14 mouse cellular contexts compared by ENCODE assay signal in genomic region chr13:10455323-10455722, GRCm38 (mm10).
DNase-seq lines count a peak whose midpoint lies in the region; ATAC-seq and TF ChIP-seq lines count a peak whose summit lies in the region.
"Had no signal": no experiment of that assay in that cellular context is flagged by ENCODE, and none has a peak within 500 bp of the region (broad histone marks: within the 10 kb centered on the region; RNA-seq: fewer than 3 reads in every experiment).

No protein-coding gene starts in this region.

- H3K36me3 ChIP-seq in kidney, adult 2 months (ENCODE audit: control insufficient read depth, insufficient read depth, low read length), result no peaks in the 10 kb centered on the region
- H3K36me3 ChIP-seq in kidney, embryonic 15.5 days, result no peaks in the 10 kb centered on the region
- H3K36me3 ChIP-seq in midbrain, postnatal 0 days (ENCODE audit: insufficient read depth, low read length), result no peaks in the 10 kb centered on the region
- H3K36me3 ChIP-seq in midbrain, embryonic 11.5 days (ENCODE audit: control insufficient read depth, insufficient read depth, low read length), result no peaks in the 10 kb centered on the region
- no peaks in the 10 kb centered on the region for H3K36me3 ChIP-seq in ES-E14 (ENCODE audit: control insufficient read depth, insufficient read depth, low read length, poor library complexity, severe bottlenecking)
- no peaks in the 10 kb centered on the region for H3K36me3 ChIP-seq in stomach, postnatal 0 days (ENCODE audit: control insufficient read depth, insufficient read depth, low read length)
- no peaks in the 10 kb centered on the region for H3K36me3 ChIP-seq in midbrain, embryonic 14.5 days (ENCODE audit: control insufficient read depth, insufficient read depth, low read length)
- H3K36me3 ChIP-seq: G1E; heart, embryonic 10.5 days; limb, embryonic 10.5 days; midbrain, embryonic 10.5 days had no signal

- TF ChIP-seq CTCF in kidney, adult 2 months (conservative IDR thresholded peaks at IDR 0.05; ENCODE audit: insufficient read depth, insufficient read length, low read depth, low read length), result 0 out of 2 replicates have a peak, but pooled peaks have one; percentile 7
- peak; percentile 20; the same call in 1 of the 2 replicates for TF ChIP-seq CTCF in midbrain, postnatal 0 days (IDR thresholded peaks at IDR 0.05)
- peak; percentile 36 for TF ChIP-seq CTCF in stomach, postnatal 0 days (IDR thresholded peaks at IDR 0.05; ENCODE audit: low read depth)

- no peak overlapping the region for H3K9ac ChIP-seq in kidney, embryonic 15.5 days
- H3K9ac ChIP-seq in midbrain, postnatal 0 days (replicated peaks; ENCODE audit: low read length, poor library complexity, severe bottlenecking), result no peak overlapping the region
- H3K9ac ChIP-seq in midbrain, embryonic 11.5 days (ENCODE audit: low read length), result no peak overlapping the region
- H3K9ac ChIP-seq in ES-E14 (ENCODE audit: insufficient read depth, low read depth, low read length, poor library complexity, severe bottlenecking), result no peak overlapping the region
- H3K9ac ChIP-seq in stomach, postnatal 0 days (ENCODE audit: low read length), result no peak overlapping the region
- no peak overlapping the region for H3K9ac ChIP-seq in midbrain, embryonic 14.5 days (replicated peaks; ENCODE audit: low read length)

- H3K27ac ChIP-seq in kidney, adult 2 months (ENCODE audit: insufficient read depth, low read depth, low read length), result no peak overlapping the region
- no peak overlapping the region for H3K27ac ChIP-seq in kidney, embryonic 15.5 days
- H3K27ac ChIP-seq in midbrain, postnatal 0 days (ENCODE audit: low read depth, low read length), result no peak overlapping the region
- no peak overlapping the region for H3K27ac ChIP-seq in midbrain, embryonic 11.5 days (ENCODE audit: low read depth, low read length)
- H3K27ac ChIP-seq in ES-E14 (ENCODE audit: insufficient read depth, low read depth, low read length, poor library complexity, severe bottlenecking), result no peak overlapping the region
- H3K27ac ChIP-seq in stomach, postnatal 0 days (replicated peaks), result no peak overlapping the region
- no peak overlapping the region for H3K27ac ChIP-seq in midbrain, embryonic 14.5 days (replicated peaks; ENCODE audit: low read depth, low read length)
- H3K27ac ChIP-seq: heart, embryonic 10.5 days; limb, embryonic 10.5 days; midbrain, embryonic 10.5 days had no signal

- no peak for TF ChIP-seq EP300 in stomach, postnatal 0 days (optimal IDR thresholded peaks at IDR 0.05)

- in situ Hi-C loops in ES-E14 (cut with MboI; ENCODE audit: low sequenced_read_pairs in 2 of 2, unreplicated experiment in 2 of 2), result no loop called here

- no peak for TF ChIP-seq POLR2A in kidney, adult 2 months (IDR thresholded peaks at IDR 0.05; ENCODE audit: low read depth, low read length)

- 93% methylated on average over 6 of the region's 6 CpGs for WGBS in kidney, adult 2 months
- 96% methylated on average over 6 of the region's 6 CpGs for WGBS in kidney, embryonic 15.5 days
- 96% methylated on average over 6 of the region's 6 CpGs for WGBS in midbrain, postnatal 0 days
- 93% methylated on average over 6 of the region's 6 CpGs for WGBS in midbrain, embryonic 11.5 days
- 94% methylated on average over 6 of the region's 6 CpGs for WGBS in stomach, postnatal 0 days
- 95% methylated on average over 6 of the region's 6 CpGs for WGBS in midbrain, embryonic 14.5 days

- no peak overlapping the region for H3K4me2 ChIP-seq in kidney, embryonic 15.5 days
- no peak overlapping the region for H3K4me2 ChIP-seq in midbrain, postnatal 0 days (ENCODE audit: low read depth, low read length, poor library complexity, severe bottlenecking)
- H3K4me2 ChIP-seq in midbrain, embryonic 11.5 days, result no peak overlapping the region
- H3K4me2 ChIP-seq in stomach, postnatal 0 days (replicated peaks; ENCODE audit: low read depth), result no peak overlapping the region
- H3K4me2 ChIP-seq in midbrain, embryonic 14.5 days (ENCODE audit: low read length), result no peak overlapping the region

- H3K4me1 ChIP-seq in kidney, adult 2 months (ENCODE audit: control insufficient read depth, insufficient read depth, low read length), result no peaks in the 10 kb centered on the region
- H3K4me1 ChIP-seq in kidney, embryonic 15.5 days, result no peaks in the 10 kb centered on the region
- H3K4me1 ChIP-seq in midbrain, postnatal 0 days (ENCODE audit: insufficient read depth, low read length), result no peaks in the 10 kb centered on the region
- H3K4me1 ChIP-seq in midbrain, embryonic 11.5 days (ENCODE audit: control insufficient read depth, insufficient read depth, low read length), result no peaks in the 10 kb centered on the region
- no peaks in the 10 kb centered on the region for H3K4me1 ChIP-seq in ES-E14 (ENCODE audit: control insufficient read depth in 2 of 2, insufficient read depth in 2 of 2, low read length in 2 of 2, poor library complexity in 1 of 2)
- no peaks in the 10 kb centered on the region for H3K4me1 ChIP-seq in stomach, postnatal 0 days (replicated peaks; ENCODE audit: control insufficient read depth, insufficient read depth)
- H3K4me1 ChIP-seq in midbrain, embryonic 14.5 days (ENCODE audit: control insufficient read depth, insufficient read depth, low read length), result no peaks in the 10 kb centered on the region
- H3K4me1 ChIP-seq: heart, embryonic 10.5 days; limb, embryonic 10.5 days; midbrain, embryonic 10.5 days had no signal

- DNase-seq in kidney, adult 2 months, result no peak
- no peak for DNase-seq in midbrain, postnatal 0 days (ENCODE audit: low spot score)
- DNase-seq in midbrain, embryonic 11.5 days (ENCODE audit: low spot score, missing footprints), result no peak
- DNase-seq in ES-E14 (ENCODE audit: low read depth, low spot score), result peak; percentile 21
- no peak for DNase-seq in stomach, postnatal 0 days (ENCODE audit: low spot score)
- no peak for DNase-seq in midbrain, embryonic 14.5 days
- DNase-seq: cerebellum, adult 9-11 months; lung, postnatal 10 days had no signal

- no peak for ATAC-seq in kidney, embryonic 15.5 days (replicated peaks; ENCODE audit: low FRiP score)
- ATAC-seq in midbrain, postnatal 0 days (ENCODE audit: low FRiP score), result no peak
- no peak for ATAC-seq in midbrain, embryonic 11.5 days (ENCODE audit: low FRiP score)
- ATAC-seq in stomach, postnatal 0 days (ENCODE audit: low FRiP score, low TSS enrichment), result no peak
- ATAC-seq in midbrain, embryonic 14.5 days (ENCODE audit: low FRiP score, low TSS enrichment), result no peak
- ATAC-seq: intestine, embryonic 16.5 days had no signal

- no peaks in the 10 kb centered on the region for H3K27me3 ChIP-seq in kidney, adult 2 months (replicated peaks; ENCODE audit: control insufficient read depth, insufficient read depth, low read length)
- no peaks in the 10 kb centered on the region for H3K27me3 ChIP-seq in kidney, embryonic 15.5 days
- H3K27me3 ChIP-seq in midbrain, postnatal 0 days (ENCODE audit: insufficient read depth, low read length), result no peaks in the 10 kb centered on the region
- no peaks in the 10 kb centered on the region for H3K27me3 ChIP-seq in midbrain, embryonic 11.5 days (ENCODE audit: control insufficient read depth, insufficient read depth, low read length)
- H3K27me3 ChIP-seq in stomach, postnatal 0 days (ENCODE audit: control insufficient read depth, insufficient read depth, low read length), result no peaks in the 10 kb centered on the region
- H3K27me3 ChIP-seq in midbrain, embryonic 14.5 days (ENCODE audit: control insufficient read depth, insufficient read depth, low read length), result no peaks in the 10 kb centered on the region

- no peak overlapping the region for H3K4me3 ChIP-seq in kidney, adult 2 months (ENCODE audit: insufficient read depth, low read depth, low read length)
- H3K4me3 ChIP-seq in kidney, embryonic 15.5 days (replicated peaks), result no peak overlapping the region
- no peak overlapping the region for H3K4me3 ChIP-seq in midbrain, postnatal 0 days (ENCODE audit: low read depth, low read length)
- H3K4me3 ChIP-seq in midbrain, embryonic 11.5 days (ENCODE audit: low read depth, low read length), result no peak overlapping the region
- H3K4me3 ChIP-seq in ES-E14 (ENCODE audit: insufficient read depth in 1 of 2, low read depth in 1 of 2, low read length in 2 of 2, poor library complexity in 1 of 2, severe bottlenecking in 1 of 2), result no peak overlapping the region
- H3K4me3 ChIP-seq in stomach, postnatal 0 days (ENCODE audit: low read depth, low read length), result no peak overlapping the region
- no peak overlapping the region for H3K4me3 ChIP-seq in midbrain, embryonic 14.5 days (replicated peaks; ENCODE audit: low read depth, low read length)
- H3K4me3 ChIP-seq: heart, embryonic 10.5 days; limb, embryonic 10.5 days; midbrain, embryonic 10.5 days had no signal

- H3K9me3 ChIP-seq in kidney, embryonic 15.5 days (replicated peaks), result no peaks in the 10 kb centered on the region
- no peaks in the 10 kb centered on the region for H3K9me3 ChIP-seq in midbrain, postnatal 0 days (ENCODE audit: low read length)
- no peaks in the 10 kb centered on the region for H3K9me3 ChIP-seq in midbrain, embryonic 11.5 days (ENCODE audit: control insufficient read depth, low read length)
- H3K9me3 ChIP-seq in ES-E14 (ENCODE audit: control insufficient read depth, insufficient read depth, low read depth, low read length), result no peaks in the 10 kb centered on the region
- no peaks in the 10 kb centered on the region for H3K9me3 ChIP-seq in stomach, postnatal 0 days (ENCODE audit: control insufficient read depth, low read length)
- no peaks in the 10 kb centered on the region for H3K9me3 ChIP-seq in midbrain, embryonic 14.5 days (ENCODE audit: control insufficient read depth, low read length)
- H3K9me3 ChIP-seq: heart, embryonic 10.5 days; limb, embryonic 10.5 days; midbrain, embryonic 10.5 days had no signal

TF ChIP-seq in ES-E14, 5 proteins besides CTCF, POLR2A, EP300 and RAD21:
- no peak for TF ChIP-seq CHD2 (IDR thresholded peaks at IDR 0.05; ENCODE audit: low read depth, low read length)
- no peak for TF ChIP-seq MAFK (IDR thresholded peaks at IDR 0.05; ENCODE audit: insufficient read depth, low read depth, low read length)
- TF ChIP-seq ZC3H11A (IDR thresholded peaks at IDR 0.05; ENCODE audit: borderline replicate concordance, low read depth, low read length), result no peak
- TF ChIP-seq ZNF384 (IDR thresholded peaks at IDR 0.05; ENCODE audit: low read depth, low read length), result no peak
- no peak for TF ChIP-seq HCFC1 (IDR thresholded peaks at IDR 0.05; ENCODE audit: borderline replicate concordance, insufficient read depth, low read length)
